Mouse (Mus musculus): ENCODE measurements around the gene Rgs7.

- TF ChIP-seq EP300 (optimal IDR thresholded peaks at IDR 0.05) (no peak), CTCF (IDR thresholded peaks at IDR 0.05; ENCODE audit: low read depth) (no peak)
Measured at GRCm38 (mm10) chr1:175427112-175427511, 65.2 kb downstream of the Rgs7 start.

Measured in stomach, postnatal 0 days (tissue).